Mouse (Mus musculus) cortical plate, adult 2 months (tissue): Measurements from ENCODE around the gene Sepsecs.

Source experiments
- CTCF ChIP-seq: fragments of 200-500 bp; IDR thresholded peaks from 2 replicates; pipeline ENCODE4 v1.5.1; 2011; ENCODE audit warnings: mild to moderate bottlenecking, control low read depth, low read length; ENCODE audit not compliant: insufficient read depth; ENCODE audit errors: extremely low read depth
- POLR2A ChIP-seq: fragments of 200-500 bp; IDR thresholded peaks from 2 replicates; pipeline ENCODE4 v1.6.1; 2011; ENCODE audit warnings: mild to moderate bottlenecking, low read length, control low read depth; ENCODE audit not compliant: insufficient read depth; ENCODE audit errors: extremely low read depth

GRCm38 (mm10) chr5:52716742-52717448, 47.4 kb upstream of the Sepsecs start:
- TF ChIP-seq CTCF = no peak
- no peak for TF ChIP-seq POLR2A
